Mouse (Mus musculus): ENCODE measurements at regions not wholly inside any gene's neighbourhood (a gene's known extent, or its start where the extent isn't known, plus 50 kb on each side); places are given as distances from the start of the nearest gene placed in this dataset.

DNA sequence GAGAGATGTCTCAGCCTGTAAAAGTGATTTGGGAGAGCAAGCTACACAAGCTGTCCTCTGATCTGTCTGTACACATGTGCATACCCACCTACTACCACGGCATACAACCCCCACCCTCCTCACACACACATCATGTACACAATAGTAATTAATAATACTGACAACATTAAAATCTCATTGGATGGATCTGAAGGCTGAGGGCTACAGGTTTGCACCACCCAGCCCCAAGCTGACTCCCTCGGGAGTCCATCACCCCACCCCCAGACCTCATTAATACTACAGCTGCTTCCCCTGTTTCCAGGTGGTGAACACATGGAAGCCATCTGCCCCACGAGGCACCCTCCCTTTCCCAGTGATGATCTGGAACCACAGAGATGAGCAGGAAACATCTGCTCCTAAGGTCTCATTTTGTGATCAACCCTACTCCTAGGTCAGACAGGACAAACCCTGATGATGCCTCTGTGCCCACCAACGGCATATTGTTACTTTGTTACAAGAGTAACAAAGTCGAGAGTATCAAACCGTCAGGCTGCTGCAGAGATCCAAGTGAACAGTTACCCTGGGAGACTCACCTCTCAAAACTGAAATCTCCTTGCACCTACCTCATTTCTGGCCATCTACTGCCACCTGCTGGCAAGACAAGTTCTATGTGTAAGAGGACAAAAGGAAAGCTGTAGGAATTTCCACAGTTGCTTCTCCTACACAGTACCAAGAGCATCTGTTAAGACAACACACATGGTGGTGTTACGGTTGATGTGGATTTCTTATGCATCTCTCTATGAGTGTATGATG lies 131.6 kb downstream of the Tfcp2l1 start:
- H3K79me2 ChIP-seq (replicated peaks; ENCODE audit: control insufficient read depth, extremely low read depth, insufficient read depth, poor library complexity, severe bottlenecking): no peaks in the 10 kb centered on the region
- TF ChIP-seq ETS1 (conservative IDR thresholded peaks at IDR 0.05; ENCODE audit: low read depth, low read length) (no peak), PAX5 (IDR thresholded peaks at IDR 0.05; ENCODE audit: low read length) (no peak), JUND (conservative IDR thresholded peaks at IDR 0.05; ENCODE audit: low read depth, low read length) (no peak), MEF2A (IDR thresholded peaks at IDR 0.05; ENCODE audit: borderline replicate concordance, low read depth, low read length) (no peak), UBTF (IDR thresholded peaks at IDR 0.05; ENCODE audit: low read depth, low read length) (no peak), CTCF (conservative IDR thresholded peaks at IDR 0.05 in 1 of 2, IDR thresholded peaks at IDR 0.05 in 1 of 2; ENCODE audit: low read depth in 2 of 2, low read length in 2 of 2) (peak; percentile 56 to 90), RCOR1 (conservative IDR thresholded peaks at IDR 0.05; ENCODE audit: low read depth, low read length) (no peak), ELF1 (IDR thresholded peaks at IDR 0.05; ENCODE audit: low read depth, low read length) (no peak), TCF12 (IDR thresholded peaks at IDR 0.05; ENCODE audit: low read depth, low read length) (no peak), ZNF384 (IDR thresholded peaks at IDR 0.05; ENCODE audit: low read depth, low read length) (no peak), GABPA (IDR thresholded peaks at IDR 0.05; ENCODE audit: insufficient replicate concordance, low read depth, low read length) (no peak), MAZ (IDR thresholded peaks at IDR 0.05; ENCODE audit: low read depth, low read length) (no peak), USF2 (conservative IDR thresholded peaks at IDR 0.05; ENCODE audit: low read depth, low read length) (no peak), E2F4 (IDR thresholded peaks at IDR 0.05; ENCODE audit: insufficient replicate concordance, low read depth, low read length) (no peak), USF1 (IDR thresholded peaks at IDR 0.05; ENCODE audit: low read depth, low read length) (no peak), TBP (conservative IDR thresholded peaks at IDR 0.05; ENCODE audit: low read depth, low read length) (no peak), SMC3 (IDR thresholded peaks at IDR 0.05; ENCODE audit: low read depth, low read length) (peak; percentile 80), MXI1 (IDR thresholded peaks at IDR 0.05; ENCODE audit: low read depth, low read length) (no peak), RAD21 (IDR thresholded peaks at IDR 0.05; ENCODE audit: low read depth, low read length) (peak; percentile 97), HCFC1 (IDR thresholded peaks at IDR 0.05; ENCODE audit: low read depth, low read length) (no peak), JUN (IDR thresholded peaks at IDR 0.05; ENCODE audit: insufficient read depth, low read depth, low read length) (no peak), KAT2A (IDR thresholded peaks at IDR 0.05; ENCODE audit: insufficient replicate concordance, low read length) (no peak), IRF4 (IDR thresholded peaks at IDR 0.05; ENCODE audit: low read depth, low read length) (0 out of 2 replicates have a peak, but pooled peaks have one; percentile 38), ZC3H11A (IDR thresholded peaks at IDR 0.05; ENCODE audit: low read depth, low read length) (peak; percentile 42), CHD1 (IDR thresholded peaks at IDR 0.05; ENCODE audit: low read depth, low read length) (no peak)
- H3K27me3 ChIP-seq (replicated peaks): no peaks in the 10 kb centered on the region
- H3K4me1 ChIP-seq (ENCODE audit: control insufficient read depth in 1 of 2, insufficient read depth in 2 of 2): peaks cover 2 to 6% of the 10 kb centered on the region in 2 experiments; a peak in 3 of 4 replicates
- H3K27ac ChIP-seq (ENCODE audit: insufficient read depth, low read depth): no peak overlapping the region
- peak; percentile 81 for DNase-seq (ENCODE audit: extremely low read depth)
- no peak overlapping the region for H3K9ac ChIP-seq (ENCODE audit: insufficient read depth, low read depth)
- dilution Hi-C loops (cut with MboI; ENCODE audit: extremely low pct_ligation_motif_present, extremely low pct_unique_long_range_greater_than_20kb, low sequenced_read_pairs) (no loop called here), in situ Hi-C loops (cut with MboI; ENCODE audit: low pct_ligation_motif_present, low pct_unique_long_range_greater_than_20kb, low sequenced_read_pairs) (loop anchor here (10.0 to 25.0 kb wide), 2 partner anchors 195 to 422 kb away; no protein-coding TSS in a partner anchor)
- no peaks in the 10 kb centered on the region for H3K9me3 ChIP-seq (replicated peaks; ENCODE audit: low read length)
- no peak overlapping the region for H3K4me3 ChIP-seq (replicated peaks in 1 of 3; ENCODE audit: low read depth in 2 of 3, low read length in 2 of 3, poor library complexity in 1 of 3)
- H3K36me3 ChIP-seq (replicated peaks in 1 of 2; ENCODE audit: control insufficient read depth in 1 of 2, insufficient read depth in 1 of 2, low read length in 1 of 2): no peaks in the 10 kb centered on the region
- peak overlapping the region; percentile 7 for H3K4me2 ChIP-seq (ENCODE audit: insufficient read depth, low read depth, poor library complexity, severe bottlenecking)
